Mouse (Mus musculus) ES-E14 (cell line): ENCODE measurements around the gene Wdr48.

ENCODE experiments used
- CHD2 ChIP-seq: IDR thresholded peaks from 2 replicates; pipeline ENCODE4 v1.6.1; 2014; ENCODE audit warnings: mild to moderate bottlenecking, low read depth, low read length, inconsistent platforms
- HCFC1 ChIP-seq: IDR thresholded peaks from 2 replicates; pipeline ENCODE4 v1.6.1; 2012; ENCODE audit warnings: low read length, inconsistent platforms, borderline replicate concordance; ENCODE audit not compliant: insufficient read depth
- MAFK ChIP-seq: IDR thresholded peaks from 2 replicates; pipeline ENCODE4 v1.6.1; 2014; ENCODE audit warnings: mild to moderate bottlenecking, low read depth, low read length, inconsistent platforms; ENCODE audit not compliant: insufficient read depth
- ZC3H11A ChIP-seq: IDR thresholded peaks from 2 replicates; pipeline ENCODE4 v1.6.1; 2012; ENCODE audit warnings: low read depth, mild to moderate bottlenecking, inconsistent platforms, low read length, borderline replicate concordance
- ZNF384 ChIP-seq: IDR thresholded peaks from 2 replicates; pipeline ENCODE4 v1.6.1; 2012; ENCODE audit warnings: low read depth, low read length, inconsistent platforms

DNA sequence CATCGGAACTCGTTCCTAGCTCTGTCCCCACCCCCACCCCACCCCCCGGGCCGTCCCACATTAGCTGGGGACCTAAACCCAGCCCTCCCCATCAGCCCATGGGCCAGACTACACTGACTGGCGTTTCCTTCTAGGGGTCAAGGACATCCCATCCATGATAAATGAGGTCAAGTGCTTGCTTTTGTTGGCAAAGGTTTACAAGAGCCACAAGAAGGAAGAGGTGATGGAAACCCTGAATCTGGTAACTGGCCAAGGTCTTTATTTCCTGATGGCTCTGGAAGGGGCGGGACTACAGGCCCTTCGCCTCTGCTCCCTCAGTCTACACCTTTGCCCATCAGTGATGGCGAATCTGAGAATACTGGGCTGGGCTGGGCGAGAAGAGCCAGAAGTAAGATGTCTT lies 64.2 kb downstream of the Wdr48 start:
- no peak for TF ChIP-seq CHD2
- TF ChIP-seq ZC3H11A: no peak
- no peak for TF ChIP-seq MAFK
- TF ChIP-seq HCFC1: no peak
- TF ChIP-seq ZNF384: no peak
